Mouse (Mus musculus): ENCODE measurements around the gene Ccdc9b. TPM values are rescaled to one million over a fixed set of nuclear protein-coding genes. Genes with fewer than 3 reads are reported as not detected.

Ccdc9b gene
- total RNA-seq, 2 experiments from 2014 or later = 4.8 to 5.5 TPM

- no peak for DNase-seq (ENCODE audit: low spot score in 2 of 2)
Observed at GRCm38 (mm10) chr2:118729194-118729593, 33.3 kb downstream of the Ccdc9b start.

GRCm38 (mm10) chr2:118728337-118728736, 34.1 kb downstream of the Ccdc9b start, which contains the start of gene Plcb2:
Gene Plcb2 (minus strand): TSS chr2:118728438.
- intact Hi-C loops (cut with DNase I) = no loop called here
- no peak for DNase-seq (ENCODE audit: low spot score in 2 of 2)

More at GRCm38 (mm10) chr2:118729194-118729593, 33.3 kb downstream of the Ccdc9b start:
- intact Hi-C loops (cut with DNase I) = no loop called here

GRCm38 (mm10) chr2:118727911-118728310, 34.5 kb downstream of the Ccdc9b start:
- no peak for DNase-seq (ENCODE audit: low spot score in 2 of 2)
- intact Hi-C loops (cut with DNase I) = no loop called here

GRCm38 (mm10) chr2:118726873-118727272, 35.6 kb downstream of the Ccdc9b start:
- no peak for DNase-seq (ENCODE audit: low spot score in 2 of 2)
- intact Hi-C loops (cut with DNase I) = no loop called here

GRCm38 (mm10) chr2:118725511-118725910, 37.0 kb downstream of the Ccdc9b start:
- intact Hi-C loops (cut with DNase I) = no loop called here
- no peak for DNase-seq (ENCODE audit: low spot score in 2 of 2)

GRCm38 (mm10) chr2:118723693-118724486, 38.6 kb downstream of the Ccdc9b start:
- no peak for DNase-seq (ENCODE audit: low spot score in 2 of 2)

GRCm38 (mm10) chr2:118716677-118717076, 45.8 kb downstream of the Ccdc9b start:
- DNase-seq (ENCODE audit: low spot score in 2 of 2) = no peak
- intact Hi-C loops (cut with DNase I) = no loop called here

More at GRCm38 (mm10) chr2:118723693-118724486, 38.6 kb downstream of the Ccdc9b start:
- intact Hi-C loops (cut with DNase I) = no loop called here

GRCm38 (mm10) chr2:118714230-118714629, 48.2 kb downstream of the Ccdc9b start:
- intact Hi-C loops (cut with DNase I) = no loop called here
- DNase-seq (ENCODE audit: low spot score in 2 of 2) = peak; percentile 60 to 63

- intact Hi-C loops (cut with DNase I) = no loop called here
Observed at GRCm38 (mm10) chr2:118713631-118714030, 48.8 kb downstream of the Ccdc9b start.

GRCm38 (mm10) chr2:118711038-118711494, 51.4 kb downstream of the Ccdc9b start:
- intact Hi-C loops (cut with DNase I) = no loop called here
- DNase-seq (ENCODE audit: low spot score in 2 of 2) = peak in 1 of 2 experiments; percentile 63

More at GRCm38 (mm10) chr2:118713631-118714030, 48.8 kb downstream of the Ccdc9b start:
- DNase-seq (ENCODE audit: low spot score in 2 of 2) = no peak

GRCm38 (mm10) chr2:118709655-118710221, 52.7 kb downstream of the Ccdc9b start:
- intact Hi-C loops (cut with DNase I) = no loop called here
- no peak for DNase-seq (ENCODE audit: low spot score in 2 of 2)

GRCm38 (mm10) chr2:118708472-118708871, 54.0 kb downstream of the Ccdc9b start:
- DNase-seq (ENCODE audit: low spot score in 2 of 2) = no peak
- intact Hi-C loops (cut with DNase I) = no loop called here

GRCm38 (mm10) chr2:118706436-118706835, 56.0 kb downstream of the Ccdc9b start:
- intact Hi-C loops (cut with DNase I) = no loop called here

More at GRCm38 (mm10) chr2:118706436-118706835, 56.0 kb downstream of the Ccdc9b start:
- peak in 1 of 2 experiments; percentile 58 for DNase-seq (ENCODE audit: low spot score in 2 of 2)

Other genes with a start within 250 kb of the Ccdc9b start
- gene Bmf, start 213.0 kb downstream of the Ccdc9b start, total RNA-seq (2021) = 1 to 10 TPM; 4.8 to 5.8 TPM
- gene Bub1b, start 164.4 kb downstream of the Ccdc9b start, total RNA-seq (2021) = 1 to 10 TPM in 1 of 2 experiments, under 1 TPM in 1; 0.42 to 2.3 TPM
- gene Pak6, start 99.4 kb downstream of the Ccdc9b start, total RNA-seq (2021) = 100 to 1,000 TPM in 1 of 2 experiments, 10 to 100 TPM in 1; 83.4 to 104 TPM
- gene Ankrd63, start 58.7 kb downstream of the Ccdc9b start, total RNA-seq (2021) = 10 to 100 TPM; 20.0 to 32.2 TPM
- 1 to 10 TPM; 2.4 to 3.4 TPM for gene Plcb2, start 34.2 kb downstream of the Ccdc9b start, total RNA-seq (2021)
- gene Inafm2, start 16.9 kb downstream of the Ccdc9b start, total RNA-seq (2021) = 10 to 100 TPM; 41.5 to 43.0 TPM
- gene Phgr1, start 10.1 kb upstream of the Ccdc9b start, total RNA-seq (2021) = not detected
- 100 to 1,000 TPM; 187 to 192 TPM for gene Disp2, start 17.1 kb upstream of the Ccdc9b start, total RNA-seq (2021)
- gene Knstrn, start 51.3 kb upstream of the Ccdc9b start, total RNA-seq (2021) = 1 to 10 TPM; 1.2 to 1.6 TPM
- 10 to 100 TPM; 58.2 to 73.7 TPM for gene Ivd, start 99.3 kb upstream of the Ccdc9b start, total RNA-seq (2021)
- 10 to 100 TPM; 40.4 to 45.0 TPM for gene Bahd1, start 137.7 kb upstream of the Ccdc9b start, total RNA-seq (2021)
- 1 to 10 TPM; 1.5 to 2.0 TPM for gene Chst14, start 163.8 kb upstream of the Ccdc9b start, total RNA-seq (2021)